Mouse (Mus musculus) kidney, postnatal 4 days (tissue): ENCODE data around the gene Smc6.
A peak's percentile ranks its signal among the peaks of the same experiment; 100 is the strongest.

Experiments used
- DNase-seq, 2 experiments: peaks; one replicate each; pipeline ENCODE4 v3.0.0; 2021; ENCODE audit warnings: mixed read lengths in 2 of 2

The Smc6 gene

GRCm38 (mm10) chr12:11286382-11286781, 20.7 kb downstream of the Smc6 start:
- no peak for DNase-seq

DNA sequence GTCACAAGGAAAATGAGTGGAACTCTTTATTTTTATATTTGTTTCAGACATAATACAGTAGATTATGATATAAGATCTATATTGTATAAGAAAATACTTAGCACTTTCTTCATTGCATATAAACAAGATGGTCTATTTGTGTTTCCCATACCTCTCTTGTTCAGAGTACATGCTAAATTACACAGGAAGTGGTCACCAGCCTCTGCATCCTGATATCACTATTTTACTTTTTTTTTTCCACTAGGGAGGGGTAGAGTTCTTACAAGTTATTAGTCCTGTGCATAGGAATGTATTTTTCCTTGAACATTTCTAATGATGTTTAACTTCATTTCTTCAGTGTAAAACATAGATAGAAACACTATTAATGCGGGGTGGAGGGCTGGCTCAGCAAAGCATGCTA, 35.2 kb downstream of the Smc6 start:
- no peak for DNase-seq

- no peak for DNase-seq
Measured at GRCm38 (mm10) chr12:11306753-11307645, 41.3 kb downstream of the Smc6 start.

DNA sequence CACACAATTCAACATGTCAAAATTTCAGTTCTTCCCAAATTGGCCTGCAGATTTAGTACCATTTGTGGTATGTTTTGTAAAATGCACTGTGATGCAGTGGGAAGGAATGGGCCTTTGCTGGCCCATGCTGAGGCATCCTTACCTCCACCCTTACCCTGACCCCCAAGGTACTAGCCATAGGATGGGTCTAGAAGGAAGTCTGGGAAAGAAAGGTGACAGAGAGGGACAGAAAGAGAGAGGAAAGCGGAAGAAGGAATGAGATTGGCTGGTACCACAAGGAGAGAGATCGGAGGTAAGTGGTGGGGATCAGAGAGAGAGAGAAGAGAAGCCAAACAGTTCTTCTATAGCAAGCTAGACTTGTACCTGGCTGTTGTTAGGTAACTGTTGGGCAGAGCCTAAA, 45.4 kb downstream of the Smc6 start:
- DNase-seq = no peak

DNA sequence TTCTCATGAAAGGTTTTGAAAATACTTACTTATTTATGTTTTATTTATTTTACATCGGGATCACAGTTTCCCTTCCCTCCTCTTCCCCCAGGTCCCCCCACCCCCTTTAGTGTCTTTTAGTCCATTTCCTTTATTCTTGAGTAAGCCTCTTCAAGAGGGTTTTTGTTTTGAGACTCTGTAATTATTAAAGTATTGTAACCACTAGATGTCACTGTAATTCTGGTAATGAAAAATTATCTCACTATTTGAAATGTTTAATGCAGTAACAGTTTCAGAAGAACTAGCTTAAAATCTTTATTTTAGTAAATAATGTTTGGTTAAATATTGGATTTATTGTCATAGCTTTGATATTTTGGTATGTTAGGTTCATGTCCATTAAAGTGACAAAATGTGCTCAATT, 48.2 kb downstream of the Smc6 start:
- no peak for DNase-seq

DNA sequence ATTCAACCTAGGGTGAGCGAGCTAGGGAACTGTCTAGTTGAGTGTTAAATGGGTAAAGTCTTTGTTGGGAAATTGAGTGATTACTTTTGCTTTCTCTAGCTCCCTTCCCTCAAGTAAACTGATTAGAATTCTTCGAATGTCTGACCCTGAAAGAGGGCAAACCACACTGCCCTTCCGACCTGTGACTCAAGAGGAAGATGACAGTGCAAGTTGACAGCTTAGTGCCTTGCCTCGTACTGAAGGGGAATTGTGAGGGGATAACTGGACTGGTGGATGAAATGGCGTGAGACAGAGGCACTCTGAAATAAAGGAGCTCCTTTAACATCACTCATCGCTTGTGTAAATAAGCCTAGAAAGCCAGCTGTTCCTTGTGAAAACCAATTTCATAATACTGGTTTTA, 52.0 kb downstream of the Smc6 start:
- peak; percentile 21 to 31 for DNase-seq

- no peak for DNase-seq
Measured at GRCm38 (mm10) chr12:11324480-11324879, 58.8 kb downstream of the Smc6 start.

DNA sequence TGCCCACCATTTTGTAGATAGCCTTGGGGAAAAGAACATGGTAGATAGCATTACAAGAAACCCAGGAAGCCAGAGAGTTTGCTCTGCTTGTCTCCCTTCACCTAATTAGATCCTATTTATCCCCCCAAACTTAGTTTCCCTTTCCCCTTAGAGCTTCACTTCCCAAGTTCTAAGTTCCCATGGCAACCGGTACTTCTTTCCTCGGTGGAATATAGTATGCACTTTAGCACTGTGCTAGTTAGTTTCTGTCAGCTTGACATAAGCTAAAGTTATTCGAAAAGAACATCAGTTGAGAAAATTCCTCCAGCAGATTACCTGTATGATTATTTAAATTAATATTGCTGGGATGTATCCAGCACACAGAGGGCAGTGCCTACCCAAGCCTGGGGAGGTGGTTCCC, 60.8 kb downstream of the Smc6 start:
- DNase-seq = no peak

GRCm38 (mm10) chr12:11336845-11337244, 71.2 kb downstream of the Smc6 start:
- peak; percentile 74 for DNase-seq

DNA sequence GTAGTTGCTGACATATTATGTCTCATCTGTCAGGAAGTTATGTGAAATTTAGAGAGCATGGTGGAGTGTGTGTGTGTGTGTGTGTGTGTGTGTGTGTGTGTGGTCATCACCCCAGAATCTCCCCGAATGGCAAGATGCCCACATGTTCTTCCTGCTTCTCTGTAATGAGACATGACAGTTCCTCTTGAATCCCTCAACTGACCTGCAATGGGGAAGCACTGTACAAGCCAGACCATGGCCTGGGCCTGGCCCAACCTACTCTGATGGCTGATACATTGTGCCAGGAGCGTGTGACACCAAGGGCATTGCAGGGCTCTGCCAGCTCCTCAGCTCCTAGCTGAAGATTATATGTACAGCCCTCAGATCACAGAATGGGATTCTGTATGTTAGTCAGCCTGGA, 72.6 kb downstream of the Smc6 start:
- no peak for DNase-seq

DNA sequence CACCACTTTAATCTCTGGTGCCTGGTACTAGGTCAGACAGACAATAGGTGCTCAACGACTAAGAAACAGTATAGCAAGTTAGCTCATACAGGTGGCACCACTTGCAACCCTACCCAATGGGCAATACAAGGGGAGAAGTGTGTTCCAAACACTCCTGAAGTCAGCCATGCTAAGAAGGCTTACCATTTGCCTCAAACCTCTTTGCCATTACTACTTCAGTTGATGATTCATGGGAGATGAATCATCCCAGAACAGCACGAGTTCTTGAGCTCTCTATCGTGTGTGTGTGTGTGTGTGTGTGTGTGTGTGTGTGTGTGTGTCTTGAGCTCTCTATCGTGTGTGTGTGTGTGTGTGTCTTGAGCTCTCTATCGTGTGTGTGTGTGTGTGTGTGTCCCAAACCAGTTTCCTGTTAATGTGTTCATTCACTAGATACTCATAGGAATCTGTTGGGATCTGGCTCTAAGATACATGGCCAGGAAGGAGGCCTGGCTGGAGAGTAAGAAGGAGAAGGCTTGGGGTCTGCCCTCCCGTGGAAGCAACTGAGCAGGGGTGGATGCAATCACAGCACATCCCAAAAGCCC, 76.4 kb downstream of the Smc6 start:
- no peak for DNase-seq

DNA sequence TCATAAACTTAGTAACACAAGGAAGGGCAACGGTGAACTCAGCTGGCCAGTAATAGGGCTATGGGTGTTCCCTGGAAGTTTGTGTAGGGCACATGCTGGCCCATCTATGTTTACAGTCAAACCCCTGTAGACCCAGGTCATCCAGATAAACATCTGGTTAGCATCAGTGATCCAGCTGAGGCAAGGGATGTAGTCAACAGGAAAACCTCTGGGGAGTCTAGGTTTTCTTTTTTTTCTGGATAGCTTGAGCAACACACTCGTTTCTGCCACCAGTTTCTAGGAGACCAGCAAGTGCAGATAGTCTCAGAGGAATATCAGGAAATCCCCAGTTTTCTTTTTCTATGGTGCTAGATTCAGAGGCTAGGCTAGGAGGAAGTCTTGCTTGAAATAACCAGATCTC, 80.3 kb downstream of the Smc6 start:
- DNase-seq = no peak

- no peak for DNase-seq
Measured at GRCm38 (mm10) chr12:11348423-11348822, 82.7 kb downstream of the Smc6 start.

GRCm38 (mm10) chr12:11349870-11350269, 84.2 kb downstream of the Smc6 start:
- DNase-seq = no peak

- peak; percentile 89 to 90 for DNase-seq
Measured at GRCm38 (mm10) chr12:11350895-11351294, 85.2 kb downstream of the Smc6 start.

- no peak for DNase-seq
Measured at GRCm38 (mm10) chr12:11362435-11362834, 96.7 kb downstream of the Smc6 start.

DNA sequence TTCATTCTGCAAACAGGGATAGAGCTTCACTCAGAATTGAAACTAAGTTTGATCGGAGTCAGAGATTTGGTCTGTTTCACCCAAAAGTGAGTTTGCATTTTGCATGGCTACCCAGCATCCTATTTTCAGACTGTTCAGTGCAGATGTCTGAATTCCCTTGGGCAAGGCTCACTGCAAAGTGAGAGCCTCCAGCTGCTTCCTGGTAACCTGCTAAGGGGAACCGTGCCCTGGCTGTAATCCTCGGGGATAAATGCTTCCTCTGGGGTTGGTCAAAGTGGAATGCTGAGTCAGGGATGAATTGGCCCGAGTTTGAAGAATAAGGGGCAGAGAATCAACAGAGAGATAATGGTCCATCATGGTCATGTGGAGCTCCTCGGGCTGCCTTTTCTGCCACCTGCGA, 99.2 kb downstream of the Smc6 start:
- DNase-seq = no peak

- DNase-seq = no peak
Measured at GRCm38 (mm10) chr12:11367099-11367765, 101.5 kb downstream of the Smc6 start.
